Mouse (Mus musculus): ENCODE data around the gene Stac3. TPM values are rescaled to one million over a fixed set of nuclear protein-coding genes. Genes with fewer than 3 reads are reported as not detected.
A peak's percentile ranks its signal among the peaks of the same experiment; 100 is the strongest.

Gene Stac3
- polyA plus RNA-seq, 1 experiment from 2014 or later = not detected

- Histone ChIP-seq H3K27me3 (ENCODE audit: insufficient read depth, low read length) (no peaks in the 10 kb centered on the region), H3K36me3 (ENCODE audit: insufficient read depth) (peaks cover 74% of the 10 kb centered on the region), H3K4me1 (ENCODE audit: insufficient read depth) (no peaks in the 10 kb centered on the region), H3K27ac (ENCODE audit: low read depth) (no peak overlapping the region), H3K9ac (no peak overlapping the region), H3K4me3 (ENCODE audit: low read depth, low read length) (no peak overlapping the region), H3K4me2 (no peak overlapping the region), H3K9me3 (ENCODE audit: low read depth, low read length) (no peaks in the 10 kb centered on the region)
- no peak for DNase-seq
- WGBS = 85% methylated on average over 18 of the region's 18 CpGs
- no peak for ATAC-seq (ENCODE audit: insufficient read depth)
- TF ChIP-seq CTCF (IDR thresholded peaks at IDR 0.05; ENCODE audit: low read depth) = no peak
Observed at GRCm38 (mm10) chr10:127490160-127491127, 11.0 kb upstream of the Stac3 start.

- 78% methylated on average over 8 of the region's 8 CpGs for WGBS
- Histone ChIP-seq H3K4me3 (ENCODE audit: low read depth, low read length) (no peak overlapping the region), H3K9ac (no peak overlapping the region), H3K27me3 (ENCODE audit: insufficient read depth, low read length) (no peaks in the 10 kb centered on the region), H3K9me3 (ENCODE audit: low read depth, low read length) (no peaks in the 10 kb centered on the region), H3K4me2 (no peak overlapping the region), H3K36me3 (ENCODE audit: insufficient read depth) (peaks cover 75% of the 10 kb centered on the region), H3K4me1 (ENCODE audit: insufficient read depth) (no peaks in the 10 kb centered on the region), H3K27ac (ENCODE audit: low read depth) (no peak overlapping the region)
- TF ChIP-seq CTCF (IDR thresholded peaks at IDR 0.05; ENCODE audit: low read depth) = no peak
- ATAC-seq (ENCODE audit: insufficient read depth) (no peak), DNase-seq (no peak)
Observed at GRCm38 (mm10) chr10:127491128-127491512, 10.4 kb upstream of the Stac3 start.

GRCm38 (mm10) chr10:127492118-127492517, 9.4 kb upstream of the Stac3 start:
- no peaks in the 10 kb centered on the region for H3K27me3 ChIP-seq (ENCODE audit: insufficient read depth, low read length)
- H3K27ac ChIP-seq (ENCODE audit: low read depth) = no peak overlapping the region
- H3K9ac ChIP-seq = no peak overlapping the region
- H3K4me1 ChIP-seq (ENCODE audit: insufficient read depth) = no peaks in the 10 kb centered on the region
- DNase-seq = no peak
- TF ChIP-seq CTCF (IDR thresholded peaks at IDR 0.05; ENCODE audit: low read depth) = no peak
- H3K36me3 ChIP-seq (ENCODE audit: insufficient read depth) = peaks cover 83% of the 10 kb centered on the region
- no peak for ATAC-seq (ENCODE audit: insufficient read depth)
- H3K9me3 ChIP-seq (ENCODE audit: low read depth, low read length) = no peaks in the 10 kb centered on the region
- WGBS = 76% methylated on average over 3 of the region's 3 CpGs
- no peak overlapping the region for H3K4me2 ChIP-seq
- no peak overlapping the region for H3K4me3 ChIP-seq (ENCODE audit: low read depth, low read length)

- Histone ChIP-seq H3K36me3 (ENCODE audit: insufficient read depth) (peaks cover 81% of the 10 kb centered on the region), H3K9me3 (ENCODE audit: low read depth, low read length) (no peaks in the 10 kb centered on the region)
- no peak for ATAC-seq (ENCODE audit: insufficient read depth)
Observed at GRCm38 (mm10) chr10:127496156-127496555, 5.3 kb upstream of the Stac3 start.

GRCm38 (mm10) chr10:127499516-127499915, 2.0 kb upstream of the Stac3 start:
- peaks cover 56% of the 10 kb centered on the region for H3K36me3 ChIP-seq (ENCODE audit: insufficient read depth)

More at GRCm38 (mm10) chr10:127496156-127496555, 5.3 kb upstream of the Stac3 start:
- DNase-seq = no peak
- Histone ChIP-seq H3K27me3 (ENCODE audit: insufficient read depth, low read length) (no peaks in the 10 kb centered on the region), H3K4me1 (ENCODE audit: insufficient read depth) (no peaks in the 10 kb centered on the region), H3K27ac (ENCODE audit: low read depth) (no peak overlapping the region), H3K9ac (no peak overlapping the region), H3K4me3 (ENCODE audit: low read depth, low read length) (no peak overlapping the region), H3K4me2 (no peak overlapping the region)
- TF ChIP-seq CTCF (IDR thresholded peaks at IDR 0.05; ENCODE audit: low read depth) = no peak
- WGBS = 87% methylated on average over 3 of the region's 3 CpGs

GRCm38 (mm10) chr10:127500042-127500441, 1.4 kb upstream of the Stac3 start:
- TF ChIP-seq CTCF (IDR thresholded peaks at IDR 0.05; ENCODE audit: low read depth) = no peak
- no peak for ATAC-seq (ENCODE audit: insufficient read depth)
- Histone ChIP-seq H3K27ac (ENCODE audit: low read depth) (no peak overlapping the region), H3K9me3 (ENCODE audit: low read depth, low read length) (no peaks in the 10 kb centered on the region), H3K27me3 (ENCODE audit: insufficient read depth, low read length) (no peaks in the 10 kb centered on the region), H3K4me1 (ENCODE audit: insufficient read depth) (no peaks in the 10 kb centered on the region), H3K4me3 (ENCODE audit: low read depth, low read length) (no peak overlapping the region), H3K36me3 (ENCODE audit: insufficient read depth) (peaks cover 51% of the 10 kb centered on the region), H3K4me2 (no peak overlapping the region), H3K9ac (no peak overlapping the region)
- 81% methylated on average over 4 of the region's 4 CpGs for WGBS
- no peak for DNase-seq

More at GRCm38 (mm10) chr10:127499516-127499915, 2.0 kb upstream of the Stac3 start:
- Histone ChIP-seq H3K4me3 (ENCODE audit: low read depth, low read length) (no peak overlapping the region), H3K27ac (ENCODE audit: low read depth) (no peak overlapping the region), H3K4me1 (ENCODE audit: insufficient read depth) (no peaks in the 10 kb centered on the region), H3K4me2 (no peak overlapping the region), H3K27me3 (ENCODE audit: insufficient read depth, low read length) (no peaks in the 10 kb centered on the region), H3K9ac (no peak overlapping the region), H3K9me3 (ENCODE audit: low read depth, low read length) (no peaks in the 10 kb centered on the region)
- TF ChIP-seq CTCF (IDR thresholded peaks at IDR 0.05; ENCODE audit: low read depth) = no peak
- ATAC-seq (ENCODE audit: insufficient read depth) (no peak), DNase-seq (no peak)
- 83% methylated on average over 5 of the region's 5 CpGs for WGBS

GRCm38 (mm10) chr10:127508239-127508638, 6.8 kb downstream of the Stac3 start:
- Histone ChIP-seq H3K27me3 (ENCODE audit: insufficient read depth, low read length) (peaks cover 52% of the 10 kb centered on the region), H3K9me3 (ENCODE audit: low read depth, low read length) (no peaks in the 10 kb centered on the region), H3K4me1 (ENCODE audit: insufficient read depth) (peaks cover 6% of the 10 kb centered on the region; the same call in 1 of the 2 replicates), H3K36me3 (ENCODE audit: insufficient read depth) (0 out of 2 replicates have a peak, but pooled peaks cover 7% of the 10 kb centered on the region), H3K27ac (ENCODE audit: low read depth) (no peak overlapping the region), H3K4me2 (peak overlapping the region; percentile 63), H3K9ac (no peak overlapping the region), H3K4me3 (ENCODE audit: low read depth, low read length) (no peak overlapping the region; the same call in 1 of the 2 replicates)
- DNase-seq (peak; percentile 85), ATAC-seq (ENCODE audit: insufficient read depth) (0 out of 2 replicates have a peak, but pooled peaks have one; percentile 1)
- 3% methylated on average over 15 of the region's 15 CpGs for WGBS
- peak; percentile 78 for TF ChIP-seq CTCF (IDR thresholded peaks at IDR 0.05; ENCODE audit: low read depth)
